Mouse (Mus musculus): Measurements from ENCODE around the gene Vnn3. TPM values are rescaled to one million over a fixed set of nuclear protein-coding genes. Genes with fewer than 3 reads are reported as not detected.

Vnn3 gene
- polyA plus RNA-seq, 1 experiment from 2014 or later: not detected

DNA sequence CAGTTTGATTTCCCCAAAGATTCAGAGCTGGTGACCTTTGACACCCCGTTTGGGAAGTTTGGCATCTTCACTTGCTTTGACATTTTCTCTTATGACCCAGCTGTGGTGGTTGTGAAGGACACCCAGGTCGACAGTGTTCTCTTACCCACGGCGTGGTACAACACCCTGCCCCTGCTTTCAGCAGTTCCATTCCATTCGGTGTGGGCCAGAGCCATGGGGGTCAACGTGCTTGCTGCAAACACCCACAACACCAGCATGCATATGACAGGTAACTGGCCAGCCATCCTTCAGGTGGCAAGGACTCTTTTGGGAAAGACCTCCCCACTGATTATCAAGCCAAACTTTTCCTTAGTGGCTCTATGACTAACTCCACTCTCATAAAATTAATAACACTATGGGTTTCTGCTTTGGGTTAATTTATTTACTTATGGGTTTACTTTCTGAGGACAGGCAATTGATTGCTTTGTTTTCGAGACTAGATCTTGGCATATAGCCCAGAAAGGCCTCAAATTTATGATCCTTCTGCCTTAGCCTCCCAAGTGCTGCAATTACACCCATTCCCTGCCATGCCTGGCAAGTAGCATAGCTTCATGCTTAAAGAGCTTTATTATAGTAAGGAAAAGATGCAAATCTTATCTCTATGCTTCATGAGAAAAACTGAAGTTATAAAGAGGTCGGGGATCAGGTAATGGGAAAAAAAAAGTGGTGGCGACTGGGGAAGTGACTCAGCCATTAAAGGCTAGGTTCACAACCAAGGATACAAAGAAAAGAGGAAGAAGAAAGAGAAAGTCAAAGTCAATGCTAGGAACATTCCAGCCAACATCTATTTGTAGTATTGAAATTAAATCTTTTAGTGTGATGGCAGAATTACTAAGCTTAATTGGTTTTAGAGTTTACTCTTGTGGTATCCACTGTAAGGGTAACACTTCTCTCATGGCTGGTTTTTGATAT is 13.4 kb downstream of the Vnn3 start:
- Histone ChIP-seq H3K36me3 (ENCODE audit: control insufficient read depth, insufficient read depth, low read length) (no peaks in the 10 kb centered on the region), H3K27me3 (replicated peaks; ENCODE audit: control insufficient read depth, insufficient read depth, low read length) (no peaks in the 10 kb centered on the region), H3K9me3 (ENCODE audit: control insufficient read depth, low read length) (peaks cover 7% of the 10 kb centered on the region), H3K4me3 (ENCODE audit: low read depth, low read length) (no peak overlapping the region), H3K4me1 (replicated peaks; ENCODE audit: control insufficient read depth, insufficient read depth, low read length) (no peaks in the 10 kb centered on the region), H3K4me2 (no peak overlapping the region), H3K27ac (ENCODE audit: low read depth, low read length) (no peak overlapping the region), H3K9ac (ENCODE audit: low read depth, low read length) (no peak overlapping the region)
- no peak for ATAC-seq (replicated peaks; ENCODE audit: low FRiP score)
- DNase-seq (ENCODE audit: low spot score): no peak
- WGBS: 73% methylated on average over 9 of the region's 9 CpGs

DNA sequence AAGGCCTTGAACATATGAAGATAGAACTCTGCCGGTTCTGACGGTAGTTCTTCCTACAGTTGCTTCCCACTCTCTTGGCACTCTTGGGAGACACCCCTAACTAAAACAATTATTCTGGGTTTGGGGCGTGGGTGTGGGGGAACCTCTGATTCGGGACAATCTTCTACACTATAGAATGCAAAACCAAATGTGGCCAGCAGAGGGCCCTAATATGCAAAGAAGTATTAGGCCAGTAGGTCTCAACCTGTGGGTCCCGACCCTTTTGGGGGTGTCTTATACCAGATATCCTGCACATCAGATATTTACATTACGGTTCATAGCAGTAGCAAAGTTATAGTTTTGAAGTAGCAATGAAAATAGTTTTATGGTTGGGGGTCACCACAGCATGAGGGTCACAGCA is 29.4 kb downstream of the Vnn3 start:
- no peak overlapping the region for H3K4me2 ChIP-seq
- no peak overlapping the region for H3K4me3 ChIP-seq (ENCODE audit: low read depth, low read length)
- no peak for ATAC-seq (replicated peaks; ENCODE audit: low FRiP score)
- H3K4me1 ChIP-seq (replicated peaks; ENCODE audit: control insufficient read depth, insufficient read depth, low read length): no peaks in the 10 kb centered on the region
- H3K27me3 ChIP-seq (replicated peaks; ENCODE audit: control insufficient read depth, insufficient read depth, low read length): no peaks in the 10 kb centered on the region
- WGBS: 83% methylated on average over 6 of the region's 6 CpGs
- no peaks in the 10 kb centered on the region for H3K36me3 ChIP-seq (ENCODE audit: control insufficient read depth, insufficient read depth, low read length)
- no peak for DNase-seq (ENCODE audit: low spot score)
- H3K9ac ChIP-seq (ENCODE audit: low read depth, low read length): no peak overlapping the region
- H3K27ac ChIP-seq (ENCODE audit: low read depth, low read length): no peak overlapping the region
- no peaks in the 10 kb centered on the region for H3K9me3 ChIP-seq (ENCODE audit: control insufficient read depth, low read length)

DNA sequence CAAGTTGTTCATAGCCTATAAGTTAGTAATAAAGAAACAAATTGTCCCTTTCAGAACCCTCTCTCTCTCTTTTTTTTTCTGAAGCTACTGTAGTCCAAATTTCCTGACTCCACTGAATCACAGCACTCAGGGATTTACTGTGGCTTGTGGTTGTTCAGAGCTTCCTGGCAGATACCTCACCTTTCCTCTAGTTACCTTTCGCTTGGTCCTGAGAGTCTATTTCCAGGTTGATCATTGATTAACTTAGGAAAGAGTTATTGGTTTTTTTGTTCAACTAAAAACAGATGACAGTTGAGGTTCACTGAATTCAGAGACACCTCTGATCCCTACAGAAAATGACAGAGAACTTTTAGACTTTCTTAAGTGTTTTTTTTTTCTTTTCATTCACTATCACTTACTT is 33.6 kb downstream of the Vnn3 start:
- ATAC-seq (replicated peaks; ENCODE audit: low FRiP score) (no peak), DNase-seq (ENCODE audit: low spot score) (no peak)
- WGBS: 75% methylated on average over 1 of the region's 1 CpGs
- Histone ChIP-seq H3K9ac (ENCODE audit: low read depth, low read length) (no peak overlapping the region), H3K4me2 (no peak overlapping the region), H3K4me3 (ENCODE audit: low read depth, low read length) (no peak overlapping the region), H3K4me1 (replicated peaks; ENCODE audit: control insufficient read depth, insufficient read depth, low read length) (no peaks in the 10 kb centered on the region), H3K9me3 (ENCODE audit: control insufficient read depth, low read length) (no peaks in the 10 kb centered on the region), H3K27ac (ENCODE audit: low read depth, low read length) (no peak overlapping the region), H3K36me3 (ENCODE audit: control insufficient read depth, insufficient read depth, low read length) (no peaks in the 10 kb centered on the region), H3K27me3 (replicated peaks; ENCODE audit: control insufficient read depth, insufficient read depth, low read length) (no peaks in the 10 kb centered on the region)

DNA sequence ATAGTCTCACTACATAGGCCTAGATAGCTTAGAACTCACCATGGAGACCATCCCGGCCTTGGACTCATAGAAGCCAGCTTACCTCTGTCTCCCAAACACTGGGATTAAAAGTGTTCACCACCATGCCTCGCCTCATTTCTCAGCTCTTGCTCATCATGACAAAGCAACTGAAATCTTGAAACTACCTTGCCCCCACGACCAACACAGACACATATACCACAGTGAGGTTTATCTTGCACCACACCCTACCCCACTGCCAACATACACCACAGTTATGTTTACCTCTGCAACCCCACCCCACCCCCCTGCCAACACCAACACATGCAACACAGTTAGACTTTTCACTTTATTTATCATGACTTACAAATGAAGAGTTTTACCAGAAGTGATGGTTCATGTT is 34.8 kb downstream of the Vnn3 start:
- WGBS: 68% methylated on average over 3 of the region's 3 CpGs
- Histone ChIP-seq H3K27me3 (replicated peaks; ENCODE audit: control insufficient read depth, insufficient read depth, low read length) (no peaks in the 10 kb centered on the region), H3K36me3 (ENCODE audit: control insufficient read depth, insufficient read depth, low read length) (no peaks in the 10 kb centered on the region), H3K9ac (ENCODE audit: low read depth, low read length) (no peak overlapping the region), H3K4me1 (replicated peaks; ENCODE audit: control insufficient read depth, insufficient read depth, low read length) (no peaks in the 10 kb centered on the region), H3K9me3 (ENCODE audit: control insufficient read depth, low read length) (no peaks in the 10 kb centered on the region), H3K4me3 (ENCODE audit: low read depth, low read length) (no peak overlapping the region), H3K27ac (ENCODE audit: low read depth, low read length) (no peak overlapping the region), H3K4me2 (no peak overlapping the region)
- DNase-seq (ENCODE audit: low spot score) (no peak), ATAC-seq (replicated peaks; ENCODE audit: low FRiP score) (no peak)

DNA sequence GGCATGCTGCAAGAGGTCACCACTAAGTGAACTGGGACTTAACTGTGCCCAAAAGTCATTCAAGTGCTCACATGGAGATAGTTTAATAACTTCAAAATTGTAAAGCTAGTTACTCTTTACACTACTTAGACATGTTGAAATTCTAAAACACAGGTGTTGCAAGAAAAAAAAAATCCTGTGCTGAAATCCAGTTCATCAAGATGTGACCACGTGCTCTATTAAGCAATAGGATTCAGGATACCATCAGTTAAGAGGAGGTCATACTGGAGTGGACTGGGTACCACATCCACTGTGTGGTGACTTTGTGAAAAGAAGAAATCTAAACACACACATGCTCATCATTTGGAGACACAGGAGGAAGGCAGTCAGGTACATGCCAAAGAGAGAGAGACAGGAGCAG is 41.7 kb downstream of the Vnn3 start:
- Histone ChIP-seq H3K36me3 (ENCODE audit: control insufficient read depth, insufficient read depth, low read length) (no peaks in the 10 kb centered on the region), H3K27ac (ENCODE audit: low read depth, low read length) (no peak overlapping the region), H3K27me3 (replicated peaks; ENCODE audit: control insufficient read depth, insufficient read depth, low read length) (no peaks in the 10 kb centered on the region), H3K9me3 (ENCODE audit: control insufficient read depth, low read length) (0 out of 2 replicates have a peak, but pooled peaks cover 2% of the 10 kb centered on the region), H3K4me1 (replicated peaks; ENCODE audit: control insufficient read depth, insufficient read depth, low read length) (no peaks in the 10 kb centered on the region), H3K4me2 (no peak overlapping the region), H3K4me3 (ENCODE audit: low read depth, low read length) (no peak overlapping the region), H3K9ac (ENCODE audit: low read depth, low read length) (no peak overlapping the region)
- no peak for DNase-seq (ENCODE audit: low spot score)
- 76% methylated on average over 1 of the region's 1 CpGs for WGBS
- ATAC-seq (replicated peaks; ENCODE audit: low FRiP score): no peak

DNA sequence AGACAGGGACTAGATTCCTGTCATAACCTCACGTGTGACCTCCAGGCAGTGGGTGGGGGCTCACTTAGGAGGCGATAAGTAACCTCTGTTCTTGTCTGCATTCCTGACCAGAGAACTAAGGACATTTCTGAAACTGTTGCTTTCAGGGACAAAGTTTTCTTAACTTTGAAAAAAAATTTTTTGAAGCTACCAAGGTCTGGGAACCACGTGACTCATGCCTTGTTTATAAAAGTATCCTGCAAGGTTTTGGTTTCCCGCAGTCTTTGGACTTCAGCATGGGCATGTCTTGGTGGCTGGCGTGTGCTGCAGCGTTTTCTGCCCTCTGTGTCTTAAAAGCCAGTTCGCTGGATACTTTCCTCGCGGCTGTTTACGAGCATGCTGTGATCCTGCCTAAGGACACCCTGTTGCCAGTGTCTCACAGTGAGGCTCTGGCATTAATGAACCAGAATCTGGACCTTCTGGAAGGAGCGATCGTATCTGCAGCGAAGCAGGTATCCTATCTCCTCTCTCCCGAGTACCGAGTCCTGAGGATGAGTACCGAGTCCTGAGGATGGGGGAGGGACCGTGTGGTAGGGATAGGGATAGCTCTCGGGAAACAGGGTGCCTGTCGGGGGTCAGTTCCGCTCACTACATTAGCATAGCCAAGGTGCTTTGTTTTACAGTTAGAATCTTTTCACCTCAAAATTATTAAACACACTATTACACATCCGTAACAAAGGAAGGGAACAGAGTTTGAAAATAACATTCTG is 43.5 kb downstream of the Vnn3 start, which contains the start of gene Vnn1:
Gene Vnn1, plus strand, starts transcription at position 88 of the 749 bp plus-strand sequence.
- Histone ChIP-seq H3K9ac (ENCODE audit: low read depth, low read length) (no peak within 1 kb of the TSS), H3K9me3 (ENCODE audit: control insufficient read depth, low read length) (0 out of 2 replicates have a peak, but pooled peaks cover 2% of the 10 kb centered on the region), H3K4me2 (peak within 1 kb of the TSS; percentile 60), H3K4me3 (ENCODE audit: low read depth, low read length) (peak within 1 kb of the TSS; percentile 28), H3K27ac (ENCODE audit: low read depth, low read length) (no peak within 1 kb of the TSS), H3K4me1 (replicated peaks; ENCODE audit: control insufficient read depth, insufficient read depth, low read length) (no peaks in the 10 kb centered on the region), H3K27me3 (replicated peaks; ENCODE audit: control insufficient read depth, insufficient read depth, low read length) (no peaks in the 10 kb centered on the region), H3K36me3 (ENCODE audit: control insufficient read depth, insufficient read depth, low read length) (no peaks in the 10 kb centered on the region)
- ATAC-seq (replicated peaks; ENCODE audit: low FRiP score) (no peak), DNase-seq (ENCODE audit: low spot score) (no peak)
- WGBS: 25% methylated on average over 21 of the region's 21 CpGs

DNA sequence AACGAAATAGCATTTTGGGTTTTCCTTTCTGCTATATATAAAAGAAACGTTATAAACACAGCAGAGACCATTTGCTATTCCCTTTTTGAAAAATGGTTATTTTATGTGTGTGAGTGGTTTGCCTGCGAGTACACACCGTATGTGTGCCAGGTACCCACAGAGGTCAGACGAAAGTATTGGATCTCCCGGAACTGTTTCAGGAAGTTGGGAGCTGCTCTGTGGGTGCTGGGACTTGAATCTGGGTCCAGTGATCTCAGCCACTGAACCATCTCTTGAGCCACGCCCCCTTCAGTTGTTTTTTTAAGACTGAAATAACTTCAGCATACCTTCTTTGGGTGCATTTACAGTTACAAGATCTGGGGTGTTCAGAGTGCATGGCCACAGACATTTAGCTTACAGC is 44.1 kb downstream of the Vnn3 start:
- Histone ChIP-seq H3K4me2 (no peak overlapping the region), H3K4me3 (ENCODE audit: low read depth, low read length) (no peak overlapping the region), H3K4me1 (replicated peaks; ENCODE audit: control insufficient read depth, insufficient read depth, low read length) (no peaks in the 10 kb centered on the region), H3K27me3 (replicated peaks; ENCODE audit: control insufficient read depth, insufficient read depth, low read length) (no peaks in the 10 kb centered on the region), H3K9me3 (ENCODE audit: control insufficient read depth, low read length) (0 out of 2 replicates have a peak, but pooled peaks cover 2% of the 10 kb centered on the region), H3K9ac (ENCODE audit: low read depth, low read length) (no peak overlapping the region), H3K27ac (ENCODE audit: low read depth, low read length) (no peak overlapping the region), H3K36me3 (ENCODE audit: control insufficient read depth, insufficient read depth, low read length) (no peaks in the 10 kb centered on the region)
- 65% methylated on average over 7 of the region's 7 CpGs for whole genome bisulfite sequencing
- no peak for DNase-seq (ENCODE audit: low spot score)
- no peak for ATAC-seq (replicated peaks; ENCODE audit: low FRiP score)

DNA sequence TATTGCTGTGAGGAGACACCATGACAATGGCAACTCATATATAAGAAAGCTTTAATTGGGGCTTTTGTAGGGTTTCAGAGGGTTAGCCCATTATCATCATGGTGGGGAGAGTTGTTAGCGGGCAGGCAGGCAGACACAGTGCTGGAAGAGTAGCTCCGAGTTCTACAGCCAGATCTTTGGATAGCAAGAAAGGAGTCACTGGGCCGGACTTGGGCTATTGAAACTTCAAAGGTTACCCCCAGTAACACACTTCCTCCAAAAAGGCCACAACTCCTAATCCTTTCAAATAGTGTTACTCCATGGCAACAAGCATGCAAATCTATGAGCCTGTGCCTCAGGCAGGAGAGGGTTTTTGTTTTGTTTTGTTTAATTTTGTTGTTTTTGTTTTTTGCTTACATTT is 49.9 kb downstream of the Vnn3 start:
- no peak overlapping the region for H3K4me2 ChIP-seq
- H3K9me3 ChIP-seq (ENCODE audit: control insufficient read depth, low read length): no peaks in the 10 kb centered on the region
- DNase-seq (ENCODE audit: low spot score) (no peak), ATAC-seq (replicated peaks; ENCODE audit: low FRiP score) (no peak)
- no peaks in the 10 kb centered on the region for H3K36me3 ChIP-seq (ENCODE audit: control insufficient read depth, insufficient read depth, low read length)
- no peaks in the 10 kb centered on the region for H3K4me1 ChIP-seq (replicated peaks; ENCODE audit: control insufficient read depth, insufficient read depth, low read length)
- H3K27me3 ChIP-seq (replicated peaks; ENCODE audit: control insufficient read depth, insufficient read depth, low read length): no peaks in the 10 kb centered on the region
- H3K9ac ChIP-seq (ENCODE audit: low read depth, low read length): no peak overlapping the region
- H3K27ac ChIP-seq (ENCODE audit: low read depth, low read length): no peak overlapping the region
- 75% methylated on average over 3 of the region's 3 CpGs for WGBS
- H3K4me3 ChIP-seq (ENCODE audit: low read depth, low read length): no peak overlapping the region
